Mouse (Mus musculus) neural tube, embryonic 10.5 days (tissue): Measurements from ENCODE around the gene Kng1.
A peak's percentile ranks its signal among the peaks of the same experiment; 100 is the strongest.

ENCODE experiments used
- DNase-seq: peaks from one replicate; pipeline ENCODE4 v3.0.0-alpha.2; 2017; ENCODE audit warnings: low spot score; ENCODE audit errors: extremely low spot score

Gene Kng1

GRCm38 (mm10) chr16:23113903-23114302 lies 56.2 kb downstream of the Kng1 start:
- DNase-seq = no peak

- DNase-seq = peak; percentile 21
These were observed 56.9 kb downstream of the Kng1 start for GRCm38 (mm10) chr16:23114339-23115171.

- no peak for DNase-seq
These were observed 57.8 kb downstream of the Kng1 start for GRCm38 (mm10) chr16:23115486-23115885.

GRCm38 (mm10) chr16:23117173-23117572 lies 59.5 kb downstream of the Kng1 start:
- DNase-seq = no peak

- no peak for DNase-seq
These were observed 64.8 kb downstream of the Kng1 start for GRCm38 (mm10) chr16:23122446-23122845.

GRCm38 (mm10) chr16:23123104-23123503 lies 65.4 kb downstream of the Kng1 start:
- DNase-seq = no peak

- no peak for DNase-seq
These were observed 66.7 kb downstream of the Kng1 start for GRCm38 (mm10) chr16:23124398-23124797.

- DNase-seq = no peak
These were observed 69.6 kb downstream of the Kng1 start for GRCm38 (mm10) chr16:23127311-23127672.

- DNase-seq = peak; percentile 93
These were observed 70.2 kb downstream of the Kng1 start, which contains the start of gene Rfc4 for GRCm38 (mm10) chr16:23127673-23128375. Gene Rfc4 (minus strand): TSS chr16:23127737.

- no peak for DNase-seq
These were observed 72.6 kb downstream of the Kng1 start for GRCm38 (mm10) chr16:23130303-23130702.
